Mouse (Mus musculus) left cerebral cortex, postnatal 4 days (tissue): ENCODE results near the gene Slc4a7. TPM values are rescaled to one million over a fixed set of nuclear protein-coding genes. Genes with fewer than 3 reads are reported as not detected.

Experiments
- DNase-seq: peaks from one replicate; pipeline ENCODE4 v3.0.0-alpha.2; 2022
- intact Hi-C: fragments of 180-260 bp; cut with DNase I; formaldehyde crosslinking; loops from one replicate; pipeline ENCODE4 v1.15.1; 2025
- total RNA-seq, 2 experiments: library from RNA; stranded (reverse); gene quantifications; 2 replicates each; pipeline ENCODE4 v1.2.3; 2021

Gene Slc4a7
- total RNA-seq: 10 to 100 TPM; 56.0 TPM

GRCm38 (mm10) chr14:14701710-14702329 lies at the start of gene Slc4a7:
TSS of gene Slc4a7 (plus strand) at chr14:14702279.
- intact Hi-C loops: no loop called here
- DNase-seq: no peak

- intact Hi-C loops: no loop called here
- DNase-seq: no peak
Measured at GRCm38 (mm10) chr14:14670597-14670996, 31.5 kb upstream of the Slc4a7 start.

- intact Hi-C loops: no loop called here
- DNase-seq: no peak
Measured at GRCm38 (mm10) chr14:14681611-14682010, 20.5 kb upstream of the Slc4a7 start.

- DNase-seq: no peak
- intact Hi-C loops: no loop called here
Measured at GRCm38 (mm10) chr14:14684771-14685170, 17.3 kb upstream of the Slc4a7 start.

- intact Hi-C loops: no loop called here
- DNase-seq: no peak
Measured at GRCm38 (mm10) chr14:14686101-14686551, 16.0 kb upstream of the Slc4a7 start.

GRCm38 (mm10) chr14:14687258-14687890 lies 14.7 kb upstream of the Slc4a7 start:
- no peak for DNase-seq
- intact Hi-C loops: no loop called here

GRCm38 (mm10) chr14:14702399-14703345 lies 593 bp downstream of the Slc4a7 start:
- intact Hi-C loops: no loop called here
- DNase-seq: peak; percentile 95

GRCm38 (mm10) chr14:14703346-14703871 lies 1.3 kb downstream of the Slc4a7 start:
- peak; percentile 59 for DNase-seq
- intact Hi-C loops: no loop called here

GRCm38 (mm10) chr14:14704651-14705050 lies 2.6 kb downstream of the Slc4a7 start:
- intact Hi-C loops: no loop called here
- DNase-seq: no peak

- intact Hi-C loops: no loop called here
- DNase-seq: no peak
Measured at GRCm38 (mm10) chr14:14705126-14705525, 3.0 kb downstream of the Slc4a7 start.

GRCm38 (mm10) chr14:14706381-14706780 lies 4.3 kb downstream of the Slc4a7 start:
- DNase-seq: no peak
- intact Hi-C loops: no loop called here

- no peak for DNase-seq
- intact Hi-C loops: no loop called here
Measured at GRCm38 (mm10) chr14:14707061-14707460, 5.0 kb downstream of the Slc4a7 start.

GRCm38 (mm10) chr14:14709021-14709420 lies 6.9 kb downstream of the Slc4a7 start:
- no peak for DNase-seq
- intact Hi-C loops: no loop called here

- intact Hi-C loops: no loop called here
- peak; percentile 4 for DNase-seq
Measured at GRCm38 (mm10) chr14:14714130-14714529, 12.1 kb downstream of the Slc4a7 start.

GRCm38 (mm10) chr14:14715794-14716193 lies 13.7 kb downstream of the Slc4a7 start:
- intact Hi-C loops: no loop called here
- DNase-seq: no peak

- intact Hi-C loops: no loop called here
- no peak for DNase-seq
Measured at GRCm38 (mm10) chr14:14716843-14717242, 14.8 kb downstream of the Slc4a7 start.

GRCm38 (mm10) chr14:14718556-14718955 lies 16.5 kb downstream of the Slc4a7 start:
- DNase-seq: no peak
- intact Hi-C loops: no loop called here

- intact Hi-C loops: no loop called here
- DNase-seq: no peak
Measured at GRCm38 (mm10) chr14:14781169-14781568, 79.1 kb downstream of the Slc4a7 start.

GRCm38 (mm10) chr14:14784223-14784622 lies 82.1 kb downstream of the Slc4a7 start:
- intact Hi-C loops: no loop called here
- no peak for DNase-seq

- intact Hi-C loops: no loop called here
- no peak for DNase-seq
Measured at GRCm38 (mm10) chr14:14786979-14787378, 84.9 kb downstream of the Slc4a7 start.

GRCm38 (mm10) chr14:14789840-14790470 lies 87.9 kb downstream of the Slc4a7 start:
- intact Hi-C loops: no loop called here

More at GRCm38 (mm10) chr14:14789840-14790470, 87.9 kb downstream of the Slc4a7 start:
- DNase-seq: no peak
